ENCODE assay signal across 10 mouse cellular contexts in genomic region chr11:117077902-117078301, GRCm38 (mm10). TPM values are rescaled to one million over a fixed set of nuclear protein-coding genes. Genes with fewer than 3 reads are reported as not detected.
DNase-seq lines count a peak whose midpoint lies in the region; ATAC-seq lines count a peak whose summit lies in the region.
"Had no signal": no experiment of that assay in that cellular context is flagged by ENCODE, and none has a peak within 500 bp of the region (broad histone marks: within the 10 kb centered on the region; RNA-seq: fewer than 3 reads in every experiment).

No protein-coding gene starts in this region.

- H3K27ac ChIP-seq in forebrain, embryonic 13.5 days, result no peak overlapping the region
- peak overlapping the region; percentile 26 for H3K27ac ChIP-seq in liver, embryonic 12.5 days
- no peak overlapping the region for H3K27ac ChIP-seq in stomach, embryonic 16.5 days (ENCODE audit: low read length)

- DNase-seq in thymus, postnatal 0 days (ENCODE audit: low spot score), result no peak
- no peak for DNase-seq in right cerebral cortex, adult 18-20 months
- no peak for DNase-seq in thymus, postnatal 10 days (ENCODE audit: low spot score in 2 of 2)
- DNase-seq: adrenal gland, adult 8-10 months; lung, postnatal 4 days had no signal

- H3K9ac ChIP-seq in forebrain, embryonic 13.5 days, result peak overlapping the region; percentile 95; the same call in 1 of the 2 replicates
- H3K9ac ChIP-seq in liver, embryonic 12.5 days, result peak overlapping the region; percentile 87
- H3K9ac ChIP-seq in stomach, embryonic 16.5 days (ENCODE audit: low read length), result peak overlapping the region; percentile 88

- 84% methylated on average over 8 of the region's 8 CpGs for WGBS in forebrain, embryonic 13.5 days
- 62% methylated on average over 8 of the region's 8 CpGs for WGBS in liver, embryonic 12.5 days (ENCODE audit: insufficient replicate concordance)
- WGBS in stomach, embryonic 16.5 days, result 79% methylated on average over 8 of the region's 8 CpGs

- H3K4me3 ChIP-seq in megakaryocyte, embryonic 14.5 days (replicated peaks), result peak overlapping the region; percentile 96
- H3K4me3 ChIP-seq in forebrain, embryonic 13.5 days, result peak overlapping the region; percentile 92
- H3K4me3 ChIP-seq in liver, embryonic 12.5 days, result peak overlapping the region; percentile 94
- H3K4me3 ChIP-seq in stomach, embryonic 16.5 days (replicated peaks; ENCODE audit: low read length), result peak overlapping the region; percentile 83

- H3K9me3 ChIP-seq in megakaryocyte, embryonic 14.5 days, result no peaks in the 10 kb centered on the region
- no peaks in the 10 kb centered on the region for H3K9me3 ChIP-seq in forebrain, embryonic 13.5 days (replicated peaks)
- no peaks in the 10 kb centered on the region for H3K9me3 ChIP-seq in liver, embryonic 12.5 days (replicated peaks)
- H3K9me3 ChIP-seq in stomach, embryonic 16.5 days (replicated peaks; ENCODE audit: control insufficient read depth, low read length), result no peaks in the 10 kb centered on the region

- peaks cover 46% of the 10 kb centered on the region for H3K36me3 ChIP-seq in megakaryocyte, embryonic 14.5 days (replicated peaks; ENCODE audit: low read length)
- peaks cover 34% of the 10 kb centered on the region for H3K36me3 ChIP-seq in forebrain, embryonic 13.5 days (ENCODE audit: poor library complexity, severe bottlenecking)
- H3K36me3 ChIP-seq in liver, embryonic 12.5 days, result peaks cover 37% of the 10 kb centered on the region
- H3K36me3 ChIP-seq in stomach, embryonic 16.5 days (ENCODE audit: control insufficient read depth, insufficient read depth, low read length), result peaks cover 10% of the 10 kb centered on the region

- H3K4me1 ChIP-seq in megakaryocyte, embryonic 14.5 days, result peaks cover 67% of the 10 kb centered on the region
- H3K4me1 ChIP-seq in forebrain, embryonic 13.5 days, result peaks cover 32% of the 10 kb centered on the region
- peaks cover 66% of the 10 kb centered on the region for H3K4me1 ChIP-seq in liver, embryonic 12.5 days
- H3K4me1 ChIP-seq in stomach, embryonic 16.5 days (ENCODE audit: control insufficient read depth, insufficient read depth, low read length), result peaks cover 32% of the 10 kb centered on the region

- H3K4me2 ChIP-seq in forebrain, embryonic 13.5 days, result peak overlapping the region; percentile 87
- H3K4me2 ChIP-seq in liver, embryonic 12.5 days, result peak overlapping the region; percentile 89
- peak overlapping the region; percentile 95 for H3K4me2 ChIP-seq in stomach, embryonic 16.5 days (ENCODE audit: low read depth, low read length)

- H3K27me3 ChIP-seq in megakaryocyte, embryonic 14.5 days (replicated peaks), result no peaks in the 10 kb centered on the region
- H3K27me3 ChIP-seq in forebrain, embryonic 13.5 days, result no peaks in the 10 kb centered on the region
- H3K27me3 ChIP-seq in liver, embryonic 12.5 days (replicated peaks), result no peaks in the 10 kb centered on the region
- H3K27me3 ChIP-seq in stomach, embryonic 16.5 days (ENCODE audit: control insufficient read depth, insufficient read depth, low read length), result no peaks in the 10 kb centered on the region

- ATAC-seq in megakaryocyte, adult 5-6 weeks (ENCODE audit: poor library complexity, severe bottlenecking), result no peak
- no peak for ATAC-seq in forebrain, embryonic 13.5 days
- ATAC-seq in liver, embryonic 12.5 days, result no peak
- no peak for ATAC-seq in stomach, embryonic 16.5 days (ENCODE audit: insufficient read depth, low FRiP score)

RNA-seq across cellular contexts. Expression of gene Sec14l1, which starts 37.1 kb away (rescaled TPM):
- polyA plus RNA-seq in megakaryocyte, embryonic 14.5 days (2012; ENCODE audit: insufficient read depth, low replicate concordance), result 46.1 and 70.6 TPM in 2 replicates
- total RNA-seq in megakaryocyte, adult 5-6 weeks (2015), result 24.3 and 29.1 TPM in 2 replicates
- 32.3 and 41.7 TPM in 2 replicates for total RNA-seq in megakaryocyte, adult 5-6 weeks (2017)
- 60.3 and 62.1 TPM in 2 replicates for polyA plus RNA-seq in forebrain, embryonic 13.5 days (2015; fragmentation: Nextera tagmentation; extraction: Ambion mirVana)
- polyA plus RNA-seq in liver, embryonic 12.5 days (2016; fragmentation: Nextera tagmentation; extraction: Ambion mirVana), result 26.9 and 27.5 TPM in 2 replicates
- polyA plus RNA-seq in stomach, embryonic 16.5 days (2015; fragmentation: Nextera tagmentation; extraction: Ambion mirVana), result 61.7 and 62.5 TPM in 2 replicates
- polyA plus RNA-seq in thymus, postnatal 0 days (2015; fragmentation: Nextera tagmentation; extraction: Ambion mirVana), result 35.9 and 37.7 TPM in 2 replicates
